Mouse (Mus musculus): ENCODE results near the gene Cd8b1.

Cd8b1 gene

DNA sequence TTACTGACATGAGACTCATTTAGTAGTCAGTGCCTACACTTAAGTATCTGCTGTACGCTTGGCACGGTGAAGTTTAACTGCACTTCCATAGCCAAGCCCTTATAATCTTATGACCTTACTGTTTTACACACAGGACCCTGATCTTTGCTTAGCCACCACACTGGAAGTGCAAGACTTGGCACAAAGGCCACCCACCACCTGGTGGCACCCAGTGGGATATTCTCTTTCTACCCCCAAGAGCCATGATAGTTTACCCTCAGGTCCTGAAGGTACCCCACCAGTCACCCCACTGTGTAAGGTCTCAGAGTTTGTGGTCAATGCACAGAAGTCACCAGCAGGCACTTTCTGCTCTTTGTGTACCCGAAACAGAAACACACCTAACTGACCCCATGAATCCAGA is 28.6 kb downstream of the Cd8b1 start:
- peak; percentile 56 for DNase-seq (ENCODE audit: low spot score)

DNA sequence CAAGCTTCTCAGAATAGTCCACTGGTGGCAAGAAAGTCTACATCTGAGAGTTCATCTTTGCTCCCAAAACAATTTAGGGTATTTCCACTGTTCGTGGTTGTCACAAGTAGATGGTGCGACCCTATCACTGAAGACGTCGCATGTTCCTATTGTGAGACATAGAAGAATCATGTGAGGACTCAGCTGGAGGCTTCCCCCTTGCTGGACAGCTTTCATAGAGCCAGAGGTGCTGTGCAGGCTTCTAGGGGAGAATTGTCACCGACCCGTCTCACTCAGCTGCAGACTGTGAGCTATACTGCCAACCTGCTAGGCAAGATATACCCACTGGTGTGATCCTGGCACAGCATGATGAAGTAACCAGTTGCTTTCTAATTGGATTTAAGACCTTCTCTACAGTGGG is 29.6 kb downstream of the Cd8b1 start:
- DNase-seq (ENCODE audit: low spot score): peak; percentile 54

DNA sequence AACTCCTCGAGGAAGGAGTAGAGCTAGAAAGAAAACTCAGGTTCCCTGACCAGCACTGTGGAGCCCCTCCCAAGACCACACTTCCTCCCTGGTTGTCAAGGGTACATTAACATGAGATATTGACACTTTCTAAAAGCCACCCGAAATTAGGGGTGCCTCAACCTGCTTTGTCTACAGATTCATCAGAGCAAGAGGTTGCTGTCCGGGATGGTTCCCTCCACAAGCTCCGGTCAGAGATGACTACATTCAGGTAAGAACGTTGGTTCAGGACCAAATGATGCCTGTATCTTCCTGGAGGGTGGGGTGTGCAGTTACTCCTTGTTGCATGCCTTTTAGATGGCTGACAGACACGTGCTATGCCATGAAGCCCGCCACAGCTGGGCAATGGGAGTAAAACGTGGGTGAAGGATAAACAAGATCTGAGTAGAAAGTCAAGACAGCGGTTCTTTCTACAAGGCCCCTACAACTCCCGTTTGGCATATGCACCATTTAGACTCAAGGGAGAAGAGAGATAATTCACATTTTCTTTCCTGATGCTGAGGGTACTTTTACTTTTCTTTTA is 30.4 kb downstream of the Cd8b1 start:
- no peak for DNase-seq (ENCODE audit: low spot score)

DNA sequence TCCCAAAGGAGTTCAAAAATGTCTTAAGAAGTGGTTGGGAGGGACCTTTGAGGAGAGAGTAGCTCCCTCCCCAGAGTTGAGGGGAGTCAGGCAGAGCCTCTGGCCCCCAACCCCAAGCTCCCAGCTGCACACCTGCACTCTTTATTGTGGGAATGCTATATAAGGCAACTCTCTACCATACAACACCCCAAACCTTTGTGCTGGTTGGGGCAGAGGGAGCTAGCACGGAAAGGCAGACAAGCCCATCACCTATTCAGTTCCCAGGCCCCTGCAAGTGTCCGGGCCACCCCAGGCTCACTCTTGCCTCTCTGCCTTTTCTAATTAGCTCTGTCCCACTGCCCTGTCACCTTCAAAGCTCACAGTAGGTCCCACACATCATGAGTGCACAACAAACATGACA is 31.1 kb downstream of the Cd8b1 start:
- DNase-seq (ENCODE audit: low spot score): no peak

DNA sequence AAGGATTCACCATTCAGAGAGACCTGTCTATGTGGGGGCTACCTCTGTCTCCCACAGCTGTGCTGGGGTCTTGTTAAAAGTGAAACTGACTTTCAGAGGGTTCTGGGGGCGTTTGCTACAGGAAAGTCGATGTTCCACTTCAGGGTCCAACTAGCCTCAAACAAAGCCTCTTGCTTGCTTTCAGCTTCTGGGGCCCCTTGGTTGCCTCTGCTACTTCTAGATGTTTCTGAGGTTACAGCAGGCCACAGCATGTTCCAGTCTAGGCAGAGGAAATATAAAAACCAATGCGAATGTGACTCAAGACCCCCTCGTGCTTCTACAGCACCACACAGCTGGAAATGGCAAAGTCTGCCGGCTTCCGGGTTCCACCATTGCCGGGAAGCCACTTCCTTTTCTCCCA is 34.9 kb downstream of the Cd8b1 start:
- peak; percentile 68 for DNase-seq (ENCODE audit: low spot score)

DNA sequence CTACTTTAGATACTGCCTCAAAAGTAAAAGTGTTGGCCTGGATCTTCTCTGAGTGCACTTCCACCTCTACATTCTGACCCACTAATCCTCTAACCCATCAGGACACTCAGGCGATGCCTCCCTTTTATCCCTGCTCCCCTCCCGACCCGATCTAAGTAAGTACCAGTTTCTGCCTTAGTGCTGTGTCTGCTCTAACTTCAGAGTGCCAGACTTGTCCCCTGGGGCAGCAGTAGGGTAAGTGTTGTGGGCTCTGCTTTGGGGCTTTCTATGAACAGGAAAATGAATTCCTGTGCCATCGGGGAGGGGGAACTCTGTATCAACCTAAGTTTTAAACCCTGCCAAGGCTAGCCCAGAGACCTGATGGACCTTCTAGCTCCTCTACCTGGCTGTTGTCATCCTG is 37.6 kb downstream of the Cd8b1 start:
- DNase-seq (ENCODE audit: low spot score): no peak

DNA sequence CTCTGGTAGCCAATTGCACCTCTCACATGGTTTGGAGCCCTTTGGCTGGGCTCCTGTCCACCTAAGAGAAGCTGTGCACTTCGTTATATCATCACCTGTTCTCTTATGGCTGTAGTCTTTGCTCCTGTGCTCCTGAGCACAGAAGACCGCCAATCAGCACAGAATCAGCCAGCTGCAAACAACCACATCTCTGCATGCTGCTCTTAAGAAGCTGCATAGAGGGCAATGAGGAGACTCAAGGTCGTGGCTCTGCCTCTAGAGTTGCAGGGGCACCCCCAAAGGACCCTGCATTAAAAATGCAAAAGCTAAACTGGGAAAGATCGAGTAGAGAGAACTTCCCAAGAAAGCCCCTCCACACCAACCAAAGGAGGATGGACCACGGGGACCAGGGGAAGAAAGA is 38.2 kb downstream of the Cd8b1 start:
- no peak for DNase-seq (ENCODE audit: low spot score)

DNA sequence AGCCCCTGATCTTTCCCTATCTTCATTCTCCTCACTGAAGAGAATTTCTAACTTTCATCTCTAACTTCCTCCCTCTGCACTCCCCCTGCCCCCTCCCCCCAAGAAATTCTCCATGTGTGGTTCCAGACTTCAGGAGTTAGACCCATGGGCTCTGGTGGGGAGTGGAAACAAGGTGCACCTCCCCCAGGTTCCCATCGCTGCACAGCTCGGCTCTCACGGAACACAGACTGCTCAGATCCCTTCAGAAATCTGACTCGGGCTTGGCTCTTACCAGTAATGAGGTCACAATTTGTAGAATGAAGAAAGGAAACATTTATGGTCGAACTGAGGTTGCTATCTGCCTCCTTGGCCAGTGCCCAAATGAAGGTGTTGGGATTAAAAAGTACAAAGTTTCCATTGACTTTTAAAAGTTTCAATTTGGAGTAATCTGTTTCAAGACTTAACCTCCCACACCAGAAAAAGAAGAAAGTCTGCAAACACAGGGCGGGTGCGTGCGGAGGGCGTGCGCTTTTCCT is 38.6 kb downstream of the Cd8b1 start:
- no peak for DNase-seq (ENCODE audit: low spot score)

DNA sequence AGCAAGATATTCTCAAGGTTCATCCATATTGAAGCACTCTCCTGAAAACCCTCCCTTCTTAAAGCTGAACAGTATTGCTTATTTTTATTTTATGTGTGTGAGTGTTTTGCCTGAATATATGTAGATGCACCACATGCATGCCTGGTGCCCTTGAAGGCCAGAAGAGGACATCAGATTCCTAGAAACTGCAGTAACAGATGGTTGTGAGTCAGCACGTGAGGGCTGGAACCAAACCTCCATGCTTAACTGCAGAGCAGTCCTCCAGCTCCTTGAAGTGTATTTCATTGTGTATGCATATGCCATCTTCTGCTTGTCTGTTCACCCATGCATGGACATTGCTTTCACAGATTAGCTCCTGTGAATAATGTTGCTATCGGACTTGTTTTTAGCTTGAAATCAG is 41.4 kb downstream of the Cd8b1 start:
- DNase-seq (ENCODE audit: low spot score): no peak

DNA sequence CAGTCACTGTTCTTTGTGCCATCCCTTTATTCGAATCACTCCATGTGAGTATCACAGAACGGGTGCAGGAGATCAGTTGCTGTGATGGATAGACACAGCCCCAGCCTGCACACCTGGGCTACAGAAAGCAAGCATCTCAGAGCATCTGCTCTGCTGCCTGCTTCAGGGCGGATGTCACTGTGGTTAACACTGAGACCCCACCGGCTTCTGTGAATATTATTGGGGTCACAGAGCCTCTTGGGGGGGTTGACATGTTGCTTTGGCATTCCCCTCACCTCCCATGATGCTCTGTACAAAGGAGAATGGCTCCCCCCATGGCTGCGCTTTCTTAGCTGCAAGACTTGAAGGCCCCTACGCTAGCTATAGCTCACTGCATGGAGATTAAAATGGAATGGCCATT is 46.8 kb downstream of the Cd8b1 start:
- DNase-seq (ENCODE audit: low spot score): peak; percentile 80

DNA sequence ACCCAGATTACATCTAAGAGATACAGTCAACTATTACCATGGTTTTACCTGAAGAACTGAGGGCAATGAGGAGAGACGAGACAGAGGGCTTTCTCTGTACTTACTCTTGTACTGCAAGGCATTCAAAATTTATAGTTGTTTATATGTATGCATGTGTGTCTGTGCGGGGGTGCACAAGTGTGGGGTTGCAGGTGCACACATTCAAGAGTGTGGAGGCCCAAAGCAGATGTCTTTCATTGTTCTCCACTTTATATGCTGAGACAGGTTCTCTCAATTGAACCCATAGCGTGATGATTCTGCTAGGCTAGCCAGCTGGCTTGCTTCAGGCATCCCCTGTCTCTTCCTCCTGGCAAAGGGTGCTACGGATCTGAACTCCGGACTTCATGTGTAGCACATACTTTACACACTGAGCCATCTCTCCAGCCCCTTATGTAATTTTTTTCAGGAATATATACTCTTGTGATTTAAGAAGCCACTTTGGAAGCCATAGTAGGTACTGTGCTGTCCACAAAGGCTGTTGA is 48.6 kb downstream of the Cd8b1 start:
- DNase-seq (ENCODE audit: low spot score): no peak

DNA sequence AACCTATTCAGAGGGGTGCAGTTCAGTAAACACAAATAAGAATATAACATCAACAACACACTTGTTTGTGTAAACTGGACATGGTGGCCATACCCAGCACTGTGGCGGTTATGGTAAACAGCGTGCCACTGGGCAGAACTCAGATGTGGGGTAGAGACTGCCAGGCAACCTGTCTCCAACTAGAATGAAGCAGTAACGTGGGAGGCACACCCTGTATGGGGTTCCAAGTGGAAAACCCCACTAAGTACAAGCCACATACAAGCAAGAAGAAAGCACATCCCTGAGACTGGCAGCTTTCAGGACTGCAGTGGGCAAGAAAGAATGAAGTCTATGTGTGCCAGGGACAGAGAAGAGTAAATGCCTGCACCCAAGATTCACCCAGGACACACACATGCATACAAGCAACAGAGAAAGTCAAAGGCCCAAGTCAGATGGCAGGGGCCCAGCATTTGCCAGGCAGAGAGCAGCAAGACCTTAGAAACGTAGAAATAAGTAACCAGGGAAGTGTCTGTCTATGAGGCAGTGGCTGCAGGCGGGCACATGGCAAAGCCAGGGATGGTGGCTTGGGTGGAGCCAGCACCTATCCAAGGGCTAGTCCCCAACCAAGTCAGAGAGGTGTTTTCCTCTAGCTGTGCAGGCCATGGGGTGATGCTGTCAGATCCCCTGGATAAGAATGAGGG is 49.6 kb downstream of the Cd8b1 start:
- DNase-seq (ENCODE audit: low spot score): no peak

DNA sequence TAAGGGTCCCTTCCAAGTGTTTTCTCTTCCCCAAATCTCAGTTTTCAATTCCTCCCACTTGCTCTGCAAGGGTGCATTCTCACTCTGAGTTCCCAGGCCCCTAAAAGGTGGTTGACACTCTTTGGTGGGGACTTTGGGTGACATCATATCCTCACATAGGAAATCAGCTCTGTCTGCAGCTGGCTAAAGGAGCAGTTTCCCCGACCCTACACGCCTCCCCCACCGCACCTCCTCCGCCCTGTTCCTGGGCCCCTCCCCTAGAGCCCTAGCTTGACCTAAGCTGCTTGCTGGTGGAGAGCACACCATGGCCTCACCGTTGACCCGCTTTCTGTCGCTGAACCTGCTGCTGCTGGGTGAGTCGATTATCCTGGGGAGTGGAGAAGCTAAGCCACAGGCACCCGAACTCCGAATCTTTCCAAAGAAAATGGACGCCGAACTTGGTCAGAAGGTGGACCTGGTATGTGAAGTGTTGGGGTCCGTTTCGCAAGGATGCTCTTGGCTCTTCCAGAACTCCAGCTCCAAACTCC is 50.7 kb downstream of the Cd8b1 start, which contains the start of gene Cd8a:
TSS of gene Cd8a (plus strand) at position 179 of the 527 bp plus-strand sequence.
- DNase-seq (ENCODE audit: low spot score): peak; percentile 60

DNA sequence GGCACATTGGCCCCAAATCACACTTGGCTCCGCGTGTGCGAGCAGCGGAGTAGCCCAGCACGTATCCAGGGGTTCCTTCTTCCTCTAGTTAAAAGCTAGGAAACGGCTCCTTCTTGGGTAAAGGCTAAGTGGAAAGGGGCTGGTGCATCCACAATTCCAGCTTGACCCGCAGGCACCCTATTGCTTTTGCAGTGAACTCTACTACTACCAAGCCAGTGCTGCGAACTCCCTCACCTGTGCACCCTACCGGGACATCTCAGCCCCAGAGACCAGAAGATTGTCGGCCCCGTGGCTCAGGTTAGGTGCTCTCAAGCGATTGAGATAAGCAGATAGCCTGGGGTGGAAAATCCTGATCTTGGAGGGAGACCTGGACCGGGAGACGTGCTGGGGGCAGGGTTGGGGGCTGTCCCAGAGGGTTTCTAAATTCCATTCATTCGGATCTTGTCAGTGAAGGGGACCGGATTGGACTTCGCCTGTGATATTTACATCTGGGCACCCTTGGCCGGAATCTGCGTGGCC is 51.8 kb downstream of the Cd8b1 start:
- no peak for DNase-seq (ENCODE audit: low spot score)

DNA sequence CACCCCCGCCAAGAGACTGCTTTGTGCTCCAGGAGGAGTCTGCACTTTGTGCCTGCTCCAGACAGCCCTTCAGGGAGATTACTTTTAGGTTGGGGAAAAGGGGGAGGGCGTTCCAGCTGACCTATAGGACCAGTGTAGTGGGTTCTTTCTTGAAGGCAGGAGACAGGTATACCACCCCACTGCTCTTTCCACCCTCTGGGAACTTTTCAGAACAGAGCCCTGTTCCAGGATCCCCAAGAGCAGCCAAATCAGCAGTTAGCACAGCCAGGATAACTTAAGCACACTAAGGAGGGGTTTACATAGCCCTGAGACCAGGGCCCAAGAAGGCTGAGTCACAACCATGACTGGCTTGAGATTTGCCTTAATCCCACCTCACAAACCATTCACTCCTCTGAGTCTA is 52.3 kb downstream of the Cd8b1 start:
- no peak for DNase-seq (ENCODE audit: low spot score)

DNA sequence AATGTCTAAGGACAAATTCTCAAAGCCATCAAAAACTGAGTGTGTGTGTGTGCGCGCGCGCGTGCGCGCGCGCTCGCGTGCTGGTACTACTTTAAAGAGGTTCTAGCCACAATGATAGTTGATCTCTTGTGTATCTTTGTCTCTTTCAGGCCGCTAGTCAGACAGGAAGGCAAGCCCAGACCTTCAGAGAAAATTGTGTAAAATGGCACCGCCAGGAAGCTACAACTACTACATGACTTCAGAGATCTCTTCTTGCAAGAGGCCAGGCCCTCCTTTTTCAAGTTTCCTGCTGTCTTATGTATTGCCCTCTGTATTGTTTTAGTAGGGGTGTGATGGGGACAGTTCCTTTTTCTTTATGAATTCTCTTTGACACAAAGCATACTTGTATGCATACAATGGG is 54.1 kb downstream of the Cd8b1 start:
- peak; percentile 68 for DNase-seq (ENCODE audit: low spot score)

DNA sequence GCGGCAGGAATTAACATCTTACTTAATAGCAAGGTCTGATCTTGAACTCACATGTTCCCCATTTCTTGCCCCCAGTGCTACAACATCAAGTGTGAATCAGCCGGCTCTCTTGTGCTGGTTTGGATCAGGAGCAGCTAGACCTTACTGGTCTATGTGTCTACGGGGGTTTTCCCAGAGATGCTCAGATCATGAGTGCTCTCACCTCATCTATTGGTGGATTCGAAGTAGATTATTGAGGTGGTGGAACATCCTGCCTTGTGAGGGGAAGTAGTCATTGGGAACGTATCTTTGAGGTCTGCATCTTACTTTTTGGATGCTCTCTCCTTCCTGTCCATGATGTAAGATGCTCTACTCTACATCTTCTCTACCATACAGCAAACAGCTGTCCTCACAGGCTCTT is 59.1 kb downstream of the Cd8b1 start:
- peak; percentile 75 for DNase-seq (ENCODE audit: low spot score)
